10 mouse cellular contexts compared by ENCODE assay signal in the genomic region with DNA sequence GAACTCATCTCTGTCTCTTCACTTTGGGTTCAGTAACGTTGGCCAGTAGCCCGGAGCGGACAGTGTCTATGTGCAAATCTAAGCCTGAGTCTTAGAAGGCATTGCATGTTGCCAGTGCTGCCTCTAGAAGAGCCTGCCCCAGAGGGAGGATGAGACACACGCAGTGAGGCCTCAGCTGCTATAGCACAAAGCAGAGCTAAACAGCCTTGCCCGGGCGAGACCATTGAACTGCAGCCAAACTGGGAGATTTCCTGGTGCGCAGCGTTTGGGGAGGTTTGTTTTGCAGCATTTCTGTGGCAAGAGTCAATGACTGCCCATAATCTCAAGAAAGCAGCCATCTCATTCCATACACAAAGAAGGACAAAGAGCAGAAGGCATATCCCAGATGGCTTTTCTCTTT.
DNase-seq lines count a peak whose midpoint lies in the region; ATAC-seq lines count a peak whose summit lies in the region.
"Had no signal": no experiment of that assay in that cellular context is flagged by ENCODE, and none has a peak within 500 bp of the region (broad histone marks: within the 10 kb centered on the region; RNA-seq: fewer than 3 reads in every experiment).

No protein-coding gene starts in this region.

- no peak for ATAC-seq in megakaryocyte, adult 5-6 weeks (ENCODE audit: poor library complexity, severe bottlenecking)

- peak; percentile 3 for DNase-seq in cerebellum, adult 11-12 months
- no peak for DNase-seq in cerebellum, adult 8-10 months
- peak; percentile 25 for DNase-seq in kidney, postnatal 14 days
- no peak for DNase-seq in kidney, adult 8-10 months
- peak; percentile 68 for DNase-seq in Muller cell, postnatal 12 days (ENCODE audit: inconsistent ontology term)
- peak; percentile 55 for DNase-seq in lung, postnatal 10 days
- DNase-seq in testis, postnatal 14 days (ENCODE audit: low spot score) = no peak
- DNase-seq: kidney, adult 9 months; thymus, postnatal 25 days had no signal

Comparison
In these comparisons a context has a peak if more than half of its experiments do, and no peak if none do; other contexts are left out.
1. DNase-seq: peak in cerebellum, adult 11-12 months (single experiment), kidney, postnatal 14 days (single experiment), Muller cell, postnatal 12 days (single experiment) and lung, postnatal 10 days (single experiment); none in cerebellum, adult 8-10 months (single experiment), kidney, adult 8-10 months (0 of 2) and testis, postnatal 14 days (single experiment).